Mouse (Mus musculus): Measurements from ENCODE around the gene Rnf222.
A peak's percentile ranks its signal among the peaks of the same experiment; 100 is the strongest.
"Not testable (repeated sequence)": the region's sequence is repeated elsewhere in the genome, so short reads cannot be mapped to it uniquely, and the experiment has no call there.

Rnf222 gene

DNA sequence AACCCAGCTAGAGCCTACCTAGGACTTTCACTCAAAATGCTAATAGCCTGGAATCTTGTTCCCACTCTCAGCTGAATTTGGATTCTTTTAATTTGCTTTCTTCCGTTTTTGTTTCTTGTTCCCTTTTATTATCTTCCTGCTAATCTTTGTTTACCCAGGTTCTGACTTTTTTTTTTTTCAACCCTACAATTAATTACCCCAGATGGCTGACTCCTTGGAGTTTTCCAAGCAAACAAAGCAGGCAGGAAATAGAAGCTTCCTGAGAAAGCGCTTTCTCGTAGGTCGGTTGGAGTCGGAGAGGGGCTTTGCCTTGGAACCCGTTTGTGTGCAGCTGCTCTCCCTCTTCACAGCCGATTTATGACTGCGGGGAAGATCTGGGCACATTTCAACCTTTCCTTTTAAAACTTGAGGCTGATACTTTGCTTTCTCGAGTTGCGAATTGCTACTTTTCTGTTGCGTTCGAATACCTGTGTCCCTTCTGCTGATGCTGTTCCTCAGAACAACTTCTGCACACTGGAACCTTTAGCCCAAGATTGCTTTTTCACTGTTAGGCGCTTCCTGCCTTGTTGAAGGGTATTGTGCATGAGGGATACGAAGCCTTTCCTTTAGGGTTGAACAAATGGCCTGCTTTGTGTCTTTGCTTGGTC is 23.3 kb downstream of the Rnf222 start:
- no peak for DNase-seq (ENCODE audit: low spot score)

DNA sequence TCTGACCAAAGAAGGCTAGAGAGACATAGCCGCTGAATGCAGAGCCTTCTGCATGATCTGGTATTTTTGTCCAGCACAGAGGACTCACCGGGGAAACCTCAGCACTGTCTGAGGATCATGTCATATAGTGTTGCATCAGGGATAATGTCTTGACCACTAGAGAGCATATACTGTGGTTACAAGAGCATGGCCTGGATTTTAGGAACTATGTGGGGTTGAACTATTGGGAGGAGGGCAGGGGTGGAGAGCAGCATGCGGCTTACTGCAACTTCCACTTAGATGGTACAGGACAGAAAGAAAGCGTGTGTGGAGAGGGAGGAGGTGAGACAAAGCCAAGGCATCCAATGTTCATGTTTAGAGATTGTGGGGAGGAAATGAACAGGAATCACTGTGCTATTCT is 26.2 kb downstream of the Rnf222 start:
- no peak for DNase-seq (ENCODE audit: low spot score)

DNA sequence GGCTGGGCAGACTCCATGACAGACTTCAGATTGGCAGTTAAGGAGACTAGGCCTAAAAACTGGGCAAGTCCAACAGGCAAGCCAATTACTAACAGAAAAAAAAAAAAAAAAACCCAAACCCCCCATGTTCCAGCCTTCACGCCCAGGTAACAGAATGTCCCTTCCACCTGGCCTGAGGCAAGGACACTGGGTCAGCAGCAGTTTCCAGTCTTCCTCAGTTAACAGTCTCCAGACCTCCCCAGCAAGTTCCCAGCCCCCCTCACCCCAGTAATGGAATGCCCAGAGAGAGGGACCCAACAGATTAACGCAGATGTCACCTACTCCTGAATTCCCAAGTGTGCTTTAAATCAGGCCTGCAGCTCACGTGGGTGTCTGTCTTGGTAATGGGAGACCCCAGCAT is 34.8 kb downstream of the Rnf222 start:
- DNase-seq (ENCODE audit: low spot score) = no peak

DNA sequence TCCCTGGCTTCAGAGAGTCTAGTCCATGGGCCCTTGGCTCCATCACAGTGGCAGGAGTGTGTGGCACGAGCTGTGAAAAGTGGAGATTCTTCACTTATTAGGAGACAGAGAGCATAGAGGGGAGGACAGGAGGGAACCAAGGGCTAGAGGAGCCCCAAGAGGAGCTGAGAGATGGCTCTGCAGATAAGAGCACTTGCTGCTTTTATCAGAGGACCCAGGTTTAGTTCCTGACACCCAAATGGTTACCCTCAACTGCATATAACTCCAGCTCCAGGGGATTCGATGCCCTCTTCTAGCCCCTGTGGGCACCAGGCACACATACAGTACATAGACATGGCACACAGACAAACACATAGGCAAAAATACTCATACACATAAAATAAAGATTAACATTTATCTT is 36.4 kb downstream of the Rnf222 start:
- DNase-seq (ENCODE audit: low spot score) = no peak

DNA sequence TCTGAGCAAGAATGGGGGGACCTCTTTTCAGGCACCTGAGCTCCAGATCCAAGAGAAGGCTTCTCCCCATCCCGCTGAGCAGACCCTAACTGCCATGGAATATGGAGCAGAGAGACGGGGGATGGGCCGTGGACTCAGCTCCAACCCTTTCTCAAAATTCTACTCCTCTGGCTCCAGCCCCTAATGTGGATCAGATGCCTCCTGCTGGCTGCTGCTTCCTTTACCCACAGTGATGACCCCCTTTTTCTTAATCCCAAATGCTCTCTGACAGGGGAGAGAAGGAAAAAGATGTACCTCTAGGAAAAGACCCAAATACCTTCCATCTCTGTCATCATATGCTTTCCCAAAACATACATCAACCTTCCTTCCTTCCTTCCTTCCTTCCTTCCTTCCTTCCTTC is 38.6 kb downstream of the Rnf222 start, which contains the start of gene Odf4:
Odf4 (minus strand) TSS at position 101 of the 400 bp plus-strand sequence.
- no peak for DNase-seq (ENCODE audit: low spot score)

DNA sequence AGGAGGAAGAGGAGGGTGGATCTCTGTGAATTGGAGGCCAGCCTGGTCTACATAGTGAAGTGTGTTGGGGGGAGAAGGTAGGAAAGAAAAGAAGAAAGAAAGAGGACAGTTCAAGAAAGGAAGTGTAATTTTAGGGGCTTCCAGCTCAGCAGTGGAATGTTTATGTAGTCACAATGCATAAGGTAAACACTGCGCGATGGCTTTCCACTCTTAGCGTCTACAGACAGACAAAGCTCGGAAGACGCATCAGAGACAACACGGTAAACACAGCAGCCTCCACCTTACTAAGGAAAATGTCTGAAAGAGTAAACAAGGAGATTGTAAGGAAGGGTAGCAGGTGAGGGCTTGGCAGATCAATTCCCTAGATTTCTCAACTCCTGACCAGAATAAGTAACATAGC is 41.6 kb downstream of the Rnf222 start:
- no peak for DNase-seq (ENCODE audit: low spot score)

DNA sequence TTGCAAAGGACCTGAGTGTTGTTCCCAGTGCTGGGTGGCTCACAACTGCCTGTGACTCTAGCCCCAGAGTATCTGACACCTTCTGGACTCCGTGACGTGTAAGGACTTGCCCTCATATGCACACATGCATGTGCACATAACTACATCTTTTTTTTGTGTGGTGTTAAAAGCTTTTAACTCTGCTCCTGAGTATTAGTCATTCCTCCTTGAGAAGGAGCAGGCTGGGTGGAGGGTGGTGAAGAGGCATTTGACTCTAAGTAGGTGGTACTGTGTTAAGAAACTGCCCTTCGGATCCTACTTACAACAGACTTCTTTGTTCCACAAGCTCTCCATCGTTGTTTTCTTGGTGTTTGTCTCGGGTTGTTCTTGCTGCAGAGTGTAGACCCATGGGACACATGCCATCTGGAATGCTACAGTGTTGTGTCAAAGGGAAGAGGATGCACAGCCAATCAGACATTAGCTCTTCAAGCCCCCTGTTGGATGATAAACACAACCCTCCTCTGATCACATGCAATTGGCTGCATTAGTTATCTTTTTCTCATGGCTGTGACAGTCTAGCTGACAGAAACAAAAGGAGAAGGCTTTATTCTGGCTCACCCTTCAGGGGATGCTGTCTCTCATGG is 45.6 kb downstream of the Rnf222 start:
- no peak for DNase-seq (ENCODE audit: low spot score)

DNA sequence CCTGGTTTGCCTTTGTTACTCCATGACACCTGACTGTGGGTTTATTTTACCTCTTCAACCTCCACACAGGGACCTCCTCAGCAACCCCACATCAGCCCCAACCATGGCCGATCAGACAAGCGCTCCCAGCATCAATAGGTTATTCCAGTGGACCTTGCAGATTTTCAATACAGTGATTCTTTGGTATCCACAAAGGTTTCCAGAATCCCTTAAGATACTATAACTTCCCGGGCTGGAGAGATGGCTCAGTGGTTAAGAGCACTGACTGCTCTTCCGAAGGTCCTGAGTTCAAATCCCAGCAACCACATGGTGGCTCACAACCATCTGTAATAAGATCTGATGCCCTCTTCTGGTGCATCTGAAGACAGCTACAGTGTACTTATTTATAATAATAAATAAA is 48.6 kb downstream of the Rnf222 start:
- not testable (repeated sequence) for DNase-seq (ENCODE audit: low spot score)

DNA sequence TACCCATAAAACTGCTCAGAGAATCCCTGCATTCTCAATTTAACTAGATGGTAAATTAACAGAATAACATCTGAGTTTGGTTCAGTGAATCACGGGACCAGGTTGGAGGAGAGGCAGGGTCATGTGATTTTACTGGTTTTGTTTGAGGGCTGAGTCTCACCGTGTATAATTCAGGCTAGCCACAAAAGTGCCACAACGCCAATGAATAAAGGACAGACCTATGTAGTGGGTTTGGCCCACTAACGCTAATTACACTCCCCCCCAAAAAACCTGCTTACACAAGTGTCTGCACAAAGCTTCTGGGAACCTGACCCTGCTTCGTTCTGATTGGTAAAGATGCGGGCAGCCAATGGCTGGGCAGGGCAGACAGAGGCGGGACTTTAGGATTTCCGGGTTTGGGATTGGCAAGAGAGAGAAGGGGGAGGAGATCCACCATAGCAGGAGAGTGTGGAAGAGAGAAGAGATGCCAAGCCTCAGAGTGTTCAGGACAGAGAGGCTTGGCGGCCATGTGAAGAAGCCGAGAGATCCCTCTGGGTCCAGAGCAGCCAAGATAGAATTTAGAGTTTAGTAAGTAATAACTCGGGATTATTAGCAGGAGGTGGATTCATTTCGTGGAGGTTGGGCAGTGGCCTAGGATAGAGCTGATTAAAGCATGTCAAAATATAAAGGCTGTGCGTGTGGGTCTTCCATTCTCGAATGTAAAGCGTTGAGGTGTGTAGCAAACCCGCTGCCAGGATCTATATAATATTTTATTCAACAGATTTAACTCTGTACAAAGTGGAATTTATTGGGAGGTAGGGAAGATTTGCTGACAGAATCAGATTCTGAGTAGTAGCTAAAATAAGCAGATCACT is 51.3 kb downstream of the Rnf222 start:
- peak; percentile 80 for DNase-seq (ENCODE audit: low spot score)

DNA sequence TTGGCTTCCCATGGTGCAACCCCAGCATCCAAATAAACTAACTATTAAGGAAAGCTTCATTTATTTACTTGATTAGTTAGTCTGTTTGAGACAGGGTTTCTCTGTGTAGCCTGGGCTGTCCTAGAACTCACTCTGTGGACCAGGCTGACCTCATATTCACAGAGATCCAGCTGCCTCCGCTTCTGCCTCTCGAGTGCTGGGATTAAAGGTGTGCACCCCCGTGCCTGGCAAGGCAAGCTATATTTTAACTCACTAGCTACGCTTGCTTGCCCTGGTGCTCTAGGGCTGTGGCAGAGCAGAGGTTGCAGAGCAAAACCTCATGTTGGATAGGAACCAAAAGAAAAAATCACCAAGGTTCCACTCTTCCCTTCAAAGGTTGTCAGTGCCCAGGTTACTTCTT is 52.2 kb downstream of the Rnf222 start:
- no peak for DNase-seq (ENCODE audit: low spot score)

DNA sequence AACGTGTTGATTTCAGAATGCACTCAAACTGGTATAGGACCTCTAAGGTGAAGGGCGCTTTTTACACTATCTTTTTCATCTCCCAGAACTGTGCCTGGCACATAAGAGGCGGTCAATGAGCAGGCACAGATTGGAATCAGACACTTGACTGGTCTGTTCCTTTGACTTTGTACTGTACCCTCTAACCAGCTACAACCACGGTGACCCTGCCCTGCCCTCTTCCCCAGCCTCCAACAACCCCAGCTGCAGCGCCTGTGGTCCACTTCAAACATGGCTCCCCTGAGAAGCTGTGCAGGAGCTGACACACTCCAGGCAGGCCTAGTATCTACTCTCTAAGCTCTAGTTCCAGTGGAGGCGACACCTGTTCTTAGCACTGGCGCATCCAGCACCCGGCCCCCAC is 54.4 kb downstream of the Rnf222 start:
- DNase-seq (ENCODE audit: low spot score) = no peak

DNA sequence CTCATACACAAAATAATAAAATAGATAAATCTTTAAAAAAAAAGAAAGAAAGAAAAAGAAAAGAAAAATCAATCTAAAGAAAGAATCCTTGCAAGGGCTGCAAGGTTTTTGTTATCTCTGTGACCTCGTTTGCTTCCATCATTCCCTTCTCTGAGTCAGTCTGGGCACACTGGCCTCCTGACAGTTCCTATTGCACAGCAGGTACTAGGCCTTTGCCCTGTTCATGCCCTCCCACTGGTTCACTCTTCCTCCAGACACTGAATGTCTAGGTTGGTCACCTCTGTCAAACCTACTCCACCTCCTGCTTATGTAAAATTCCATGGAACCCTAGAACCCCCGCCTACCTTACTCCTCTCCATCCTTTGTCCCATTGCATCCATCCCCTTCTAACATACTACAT is 56.9 kb downstream of the Rnf222 start:
- no peak for DNase-seq (ENCODE audit: low spot score)
